Mouse (Mus musculus) left cerebral cortex, adult 18-20 months (tissue): ENCODE results near the gene Ankrd36. TPM values are rescaled to one million over a fixed set of nuclear protein-coding genes. Genes with fewer than 3 reads are reported as not detected.
A peak's percentile ranks its signal among the peaks of the same experiment; 100 is the strongest.
"Not testable (repeated sequence)": the region's sequence is repeated elsewhere in the genome, so short reads cannot be mapped to it uniquely, and the experiment has no call there.

Source experiments
- DNase-seq, 2 experiments: peaks; one replicate each; pipeline ENCODE4 v3.0.0; 2021 to 2022; ENCODE audit warnings: low spot score in 2 of 2, mixed read lengths in 1 of 2
- total RNA-seq, 2 experiments: library from RNA; stranded (reverse); gene quantifications; 2 replicates each; pipeline ENCODE4 v1.2.3; 2021

Ankrd36 gene
- total RNA-seq, 2 experiments from 2014 or later, result not detected

DNA sequence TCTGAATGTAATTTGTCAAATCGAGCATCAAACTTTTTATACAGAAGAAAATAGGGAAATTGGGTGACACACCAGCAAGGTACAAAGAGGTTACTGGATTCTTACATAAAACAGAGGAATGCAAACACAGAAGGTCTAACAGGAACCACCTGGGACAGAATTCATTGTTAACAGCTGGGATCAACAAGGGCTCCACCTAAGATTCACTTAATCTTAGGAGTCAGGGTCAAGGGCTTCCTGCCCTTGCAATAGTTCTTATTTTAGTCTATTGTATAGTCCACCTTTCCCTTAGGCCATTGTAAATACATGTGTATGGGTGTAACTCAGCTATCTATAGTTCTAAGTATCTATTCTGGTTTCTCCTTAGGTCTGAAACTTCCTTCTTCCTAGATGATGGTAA, 24.8 kb upstream of the Ankrd36 start:
- not testable (repeated sequence) for DNase-seq

DNA sequence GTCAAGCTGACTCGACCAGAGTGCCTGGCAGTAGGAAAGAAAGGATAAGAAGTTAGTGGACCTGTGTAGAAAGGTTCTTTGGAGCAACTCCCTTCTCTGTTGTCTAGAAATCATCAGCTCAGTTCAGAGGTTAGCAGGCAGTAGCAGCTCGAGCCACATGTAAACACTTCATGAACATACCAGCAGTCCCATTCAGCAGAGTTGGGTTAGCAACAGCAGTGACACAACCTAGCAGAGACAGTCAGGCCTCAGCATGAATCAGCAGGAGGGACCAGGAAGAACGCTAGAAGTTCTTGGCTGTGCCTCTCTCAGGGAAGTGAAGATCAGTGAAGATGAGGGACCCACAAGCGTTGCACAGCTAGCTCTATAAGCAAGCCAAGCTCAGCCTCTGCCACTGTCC, 24.0 kb upstream of the Ankrd36 start:
- DNase-seq, result no peak

DNA sequence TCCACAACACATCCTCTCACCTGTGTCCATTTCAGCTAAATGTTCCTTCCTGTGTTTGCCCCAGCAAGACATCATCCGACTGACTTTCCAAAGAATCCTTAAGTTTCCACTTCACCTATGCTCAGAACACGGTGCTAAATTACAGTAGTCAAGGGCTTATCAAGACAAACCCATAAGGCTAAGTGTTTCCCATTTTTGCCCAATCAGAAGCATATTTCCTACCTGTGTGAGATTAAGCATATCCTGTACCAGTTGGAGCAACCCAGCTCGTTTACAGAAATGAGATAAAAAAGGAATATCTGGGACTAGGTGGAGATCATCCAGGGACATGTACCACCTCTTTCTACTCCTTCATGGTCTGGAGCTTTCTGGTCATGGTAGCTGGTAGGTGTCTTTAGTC, 22.8 kb upstream of the Ankrd36 start:
- no peak for DNase-seq

DNA sequence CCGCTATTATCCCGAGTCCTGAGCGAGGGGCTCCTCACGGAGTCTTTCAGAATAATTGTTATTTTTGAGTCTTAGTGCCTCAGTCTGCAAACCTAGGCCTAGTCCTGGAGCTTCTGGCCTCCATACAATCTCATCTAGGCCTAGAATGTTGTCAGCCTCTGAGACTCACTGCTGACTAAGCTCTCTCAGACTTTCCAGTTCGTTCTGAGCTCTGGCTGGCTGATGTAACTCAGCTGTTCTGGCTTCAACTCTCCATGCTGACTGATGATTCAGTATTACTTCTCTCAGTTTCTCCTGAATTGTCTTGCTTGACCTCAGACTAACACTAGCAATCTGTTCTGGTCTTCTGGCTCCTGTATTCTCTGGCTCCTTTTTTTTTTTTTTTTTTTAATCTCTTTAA, 18.1 kb upstream of the Ankrd36 start:
- no peak for DNase-seq

DNA sequence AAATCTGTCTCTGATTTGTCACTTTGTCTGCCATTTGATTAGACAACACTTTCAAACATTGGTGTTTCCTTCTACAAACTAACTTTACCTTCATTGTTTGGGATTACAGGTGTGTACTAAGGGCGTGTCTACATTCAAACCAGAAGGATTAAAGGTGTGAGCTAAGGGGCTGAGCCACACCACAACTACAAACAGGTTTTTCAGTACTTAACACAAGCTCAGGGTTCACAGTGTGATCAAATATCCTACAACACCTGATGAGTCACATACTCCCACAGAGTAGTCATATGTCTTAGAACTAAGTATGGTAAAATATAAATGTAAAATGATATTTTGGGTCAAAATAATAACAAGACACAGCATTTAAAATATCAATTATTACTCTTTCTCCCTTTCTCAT, 17.6 kb upstream of the Ankrd36 start:
- DNase-seq, result no peak

DNA sequence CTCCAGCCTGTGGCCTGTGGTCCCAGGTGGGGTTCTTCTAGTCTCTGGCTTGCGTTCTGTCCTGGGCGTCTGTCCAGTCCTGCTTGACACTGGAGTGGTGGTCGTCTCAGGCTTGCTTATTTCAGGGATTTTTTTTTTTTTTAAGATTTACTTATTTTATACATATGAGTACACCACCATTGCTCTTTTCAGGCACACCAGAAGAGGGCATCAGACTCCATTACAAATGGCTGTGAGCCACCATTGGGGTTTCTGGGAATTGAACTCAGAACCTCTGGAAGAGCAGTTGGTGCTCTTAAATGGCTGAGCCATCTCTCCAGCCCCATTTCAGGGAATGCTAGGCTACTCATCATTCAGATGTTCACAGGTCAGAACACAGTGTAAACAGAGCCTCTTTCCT, 9.2 kb upstream of the Ankrd36 start:
- no peak for DNase-seq

DNA sequence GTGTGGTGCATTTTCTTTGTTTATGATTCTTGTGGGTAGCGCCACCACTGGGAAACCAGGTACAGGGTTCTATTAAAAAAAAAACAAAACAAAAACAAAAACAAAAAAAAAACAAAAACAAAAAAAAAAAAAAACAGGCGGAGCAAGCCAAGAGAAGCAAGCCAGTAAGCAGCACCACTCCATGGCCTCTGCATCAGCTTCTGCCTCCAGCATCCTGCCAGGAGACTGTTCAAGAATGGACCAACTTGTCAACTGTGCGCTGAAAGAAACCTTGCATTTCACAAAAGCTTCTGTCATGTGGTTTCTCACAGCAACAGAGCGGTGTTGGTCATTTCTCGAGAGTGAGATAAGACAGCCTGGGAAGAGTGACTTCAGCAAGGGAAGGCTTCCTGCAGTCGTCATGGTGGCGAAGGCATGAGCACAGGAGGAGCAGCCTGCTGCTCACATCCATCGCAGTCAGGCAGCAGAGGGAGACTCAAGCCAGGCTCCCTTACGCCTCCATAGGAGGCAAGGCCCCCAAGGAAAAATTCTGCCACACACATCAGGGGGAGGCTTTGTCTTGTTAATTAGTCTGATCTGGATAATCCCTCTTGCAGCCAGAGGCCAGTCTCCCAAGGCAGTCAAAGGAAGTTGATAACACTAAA, 6.7 kb upstream of the Ankrd36 start:
- no peak for DNase-seq

DNA sequence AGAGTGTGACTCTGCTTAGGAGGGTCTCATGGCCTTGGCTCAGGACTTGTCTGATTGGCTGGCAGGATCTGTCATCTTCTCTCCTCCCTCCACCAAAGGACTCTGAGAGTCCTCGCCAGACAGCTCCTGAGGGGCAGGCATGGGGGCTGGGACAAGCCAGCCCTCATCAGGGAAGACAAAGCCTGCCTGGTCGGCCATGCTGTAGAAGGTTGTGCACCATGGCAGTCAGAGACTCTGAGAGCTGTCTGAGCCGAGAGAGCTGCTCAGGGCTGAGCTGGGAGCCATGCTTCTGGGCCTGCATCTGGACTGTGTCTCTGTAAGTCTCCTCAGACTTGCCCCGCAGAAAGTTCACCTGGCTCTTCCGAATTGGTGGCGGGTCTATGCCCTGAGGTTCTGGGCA, 5.6 kb upstream of the Ankrd36 start:
- DNase-seq, result no peak

DNA sequence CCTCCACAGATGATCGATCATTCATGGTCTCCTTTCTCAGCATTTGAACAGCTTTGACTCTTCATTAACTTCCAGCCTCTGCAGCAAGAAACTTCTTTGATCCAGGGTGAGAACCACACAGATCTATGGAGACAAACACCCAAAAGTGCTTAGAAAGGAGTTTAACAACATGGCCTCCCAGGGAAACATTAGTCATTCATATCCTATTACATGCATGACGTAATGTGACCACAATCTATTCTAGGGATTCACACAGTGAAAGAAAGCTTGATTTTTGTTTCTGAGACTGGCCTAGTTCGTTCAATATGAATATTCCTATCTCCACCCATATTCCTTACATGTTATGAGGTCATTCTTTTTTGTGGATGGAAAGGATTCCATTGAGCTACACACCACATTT, 3.9 kb upstream of the Ankrd36 start:
- no peak for DNase-seq

DNA sequence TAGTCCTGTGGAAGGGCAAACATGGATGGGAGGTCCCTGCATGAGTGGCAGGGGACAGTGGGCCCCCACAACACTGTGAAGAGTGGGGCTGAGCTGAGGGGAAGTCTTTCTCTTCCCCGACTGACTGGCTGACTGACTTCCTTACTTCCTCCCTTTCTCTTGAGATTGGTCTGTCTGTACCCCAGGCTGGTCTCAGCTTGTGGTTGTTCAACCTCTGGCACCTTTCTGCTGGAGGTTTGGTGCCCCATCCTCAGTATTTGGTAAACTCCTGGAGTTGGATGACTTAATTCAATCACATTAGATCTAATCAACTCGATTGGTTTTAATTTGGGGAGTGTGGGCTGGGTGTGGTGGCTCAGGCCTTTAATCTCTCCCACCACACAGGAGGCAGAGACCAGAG, 3.0 kb upstream of the Ankrd36 start:
- DNase-seq, result no peak

DNA sequence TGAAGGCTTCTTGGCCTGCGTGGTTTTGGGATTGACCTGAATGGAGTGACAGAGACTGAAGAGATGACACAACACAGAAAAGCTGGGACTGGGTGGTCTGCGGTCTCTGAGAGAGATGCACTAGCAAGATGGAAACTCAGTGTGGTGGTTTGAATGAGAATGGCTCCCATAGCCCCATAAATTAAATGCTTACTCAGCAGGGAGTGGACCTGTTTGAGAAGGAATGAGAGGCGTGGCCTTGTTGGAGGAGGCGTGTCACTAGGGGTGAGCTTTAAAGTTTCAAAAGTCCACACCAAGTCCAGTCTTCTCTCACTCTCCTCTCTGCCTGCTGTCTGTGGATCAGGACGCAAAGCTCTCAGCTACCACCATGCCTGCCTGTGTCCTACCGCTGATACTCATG, 1.8 kb upstream of the Ankrd36 start:
- DNase-seq, result no peak

DNA sequence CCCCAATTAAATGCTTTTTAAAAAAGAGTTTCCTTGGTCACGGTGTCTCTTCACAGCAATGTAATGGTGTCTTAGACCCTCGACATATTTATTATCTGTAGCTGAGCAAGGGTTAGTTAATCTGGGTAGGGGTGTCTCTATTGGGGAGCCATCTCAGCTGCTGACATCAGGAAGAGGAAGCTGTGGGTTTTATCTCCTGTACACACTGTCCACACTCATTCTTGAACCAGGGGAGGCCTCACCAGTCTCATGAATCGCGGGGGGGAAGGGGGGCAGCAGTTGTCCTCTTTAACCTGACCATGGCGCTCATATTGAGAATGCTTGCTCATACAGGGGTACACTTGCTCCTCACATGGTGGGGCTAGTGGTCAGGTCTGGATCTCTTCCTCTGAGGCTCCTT, 1.4 kb upstream of the Ankrd36 start:
- no peak for DNase-seq

DNA sequence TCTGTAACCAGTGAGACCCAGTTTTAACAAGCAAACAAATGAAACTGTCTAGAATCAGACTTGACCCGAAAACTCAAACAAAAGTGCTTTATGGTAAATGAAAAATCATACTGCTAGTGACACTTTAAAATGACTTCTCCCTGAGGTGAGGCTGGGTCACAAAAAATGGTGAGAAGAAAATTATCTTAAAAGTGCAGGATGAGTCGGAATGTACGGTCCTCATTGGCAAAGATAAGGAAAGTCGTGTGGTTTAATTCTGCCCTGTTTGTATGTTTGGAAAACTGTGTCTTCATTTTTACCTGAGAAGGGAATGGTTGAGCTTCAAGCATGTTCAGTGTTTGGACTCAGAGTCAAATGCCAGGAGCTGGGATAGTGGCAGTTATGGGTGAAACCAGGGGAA, 2.4 kb downstream of the Ankrd36 start:
- no peak for DNase-seq

DNA sequence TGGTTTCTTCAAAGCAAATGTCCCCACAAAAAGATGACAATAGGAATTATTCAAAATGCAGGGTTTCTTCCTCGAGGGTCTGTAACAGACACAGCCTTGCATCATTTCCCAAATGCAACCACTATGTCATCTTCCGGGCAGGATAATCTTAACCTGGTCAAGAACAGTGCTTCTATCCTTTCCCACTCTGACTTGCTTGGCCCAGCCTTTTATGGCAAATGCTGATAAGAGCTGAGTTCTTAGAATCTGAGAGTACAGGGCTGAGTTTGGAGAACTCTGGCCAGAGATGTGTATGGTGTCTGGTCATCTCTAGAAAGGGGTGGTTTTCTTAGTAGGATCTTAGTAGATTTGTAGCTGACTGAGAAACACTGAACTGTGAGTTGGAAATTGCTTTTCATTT, 4.3 kb downstream of the Ankrd36 start:
- no peak for DNase-seq

DNA sequence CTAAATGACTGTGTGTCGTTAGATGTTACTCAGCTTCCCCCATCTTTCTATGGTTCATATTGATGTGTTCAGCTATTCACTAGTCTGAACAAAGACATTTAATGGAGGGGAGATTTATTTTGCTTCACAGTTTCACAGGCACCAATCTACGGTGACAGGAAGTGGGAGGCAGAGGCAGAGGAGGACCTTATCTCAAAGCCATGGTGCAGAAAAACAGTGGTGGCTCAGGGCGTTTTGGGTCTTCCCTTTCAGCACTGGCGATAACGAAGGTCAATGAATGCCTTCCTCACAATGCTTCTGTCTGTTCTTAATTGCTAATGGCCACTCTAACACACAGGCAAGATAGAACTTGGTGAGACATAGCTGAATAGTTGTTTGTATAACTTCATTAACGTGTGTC, 5.6 kb downstream of the Ankrd36 start:
- no peak for DNase-seq

DNA sequence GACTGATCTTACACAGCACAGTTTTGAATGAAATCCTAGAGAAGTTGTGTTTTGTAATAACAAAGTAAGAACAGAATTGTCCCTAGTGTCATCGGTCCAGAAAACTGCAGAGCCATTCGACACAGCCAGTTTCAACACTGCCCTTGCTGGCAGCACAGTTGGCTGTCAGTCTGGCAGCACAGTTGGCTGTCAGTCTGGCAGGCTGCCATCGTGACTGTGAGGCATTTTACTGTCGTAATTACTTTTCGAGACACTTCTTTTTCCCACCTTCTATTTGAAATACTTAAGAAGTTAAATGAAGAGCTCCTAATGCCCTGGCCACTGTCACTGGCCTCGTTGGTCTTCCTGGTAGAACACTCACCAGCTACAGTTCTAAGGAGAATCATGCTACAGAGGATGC, 22.9 kb downstream of the Ankrd36 start:
- DNase-seq, result peak; percentile 22 to 24

DNA sequence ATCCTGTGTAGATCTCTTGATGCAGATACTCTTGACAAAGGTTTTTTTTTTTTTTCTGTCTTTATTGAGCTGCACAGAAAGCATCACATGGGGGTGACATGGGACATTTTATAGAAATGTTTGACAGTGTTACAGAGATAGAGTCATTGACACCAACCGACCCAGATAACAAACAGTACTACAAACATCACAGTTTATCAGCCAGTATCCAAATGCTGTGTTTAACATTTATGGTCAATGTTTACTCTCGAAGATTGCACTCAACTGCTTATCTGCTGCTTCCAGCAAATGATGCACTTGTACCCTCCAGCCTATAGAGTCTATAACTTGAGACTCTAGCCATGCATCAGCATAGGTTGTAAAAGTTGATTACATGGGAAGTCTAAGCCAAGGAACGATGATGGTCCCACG, 25.9 kb downstream of the Ankrd36 start:
- no peak for DNase-seq

DNA sequence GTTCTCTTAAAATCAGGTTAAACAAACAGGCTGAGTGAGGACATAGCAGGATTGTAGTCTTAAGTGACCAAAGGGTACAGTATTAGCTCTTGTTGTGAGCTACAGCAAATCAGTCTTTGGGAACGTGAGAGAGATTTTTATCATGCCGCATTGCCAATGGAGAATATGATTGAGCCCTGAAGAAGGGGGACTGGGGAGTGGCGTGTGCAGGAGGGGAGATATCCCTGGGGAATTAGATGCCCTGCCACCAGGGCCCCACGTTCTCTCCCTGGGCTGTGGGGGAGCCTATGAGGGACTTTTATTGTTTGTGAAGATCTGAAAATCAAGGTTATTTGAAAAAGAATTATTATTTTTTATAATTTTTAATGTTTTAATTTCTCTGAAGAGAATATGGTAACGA, 26.3 kb downstream of the Ankrd36 start:
- no peak for DNase-seq

DNA sequence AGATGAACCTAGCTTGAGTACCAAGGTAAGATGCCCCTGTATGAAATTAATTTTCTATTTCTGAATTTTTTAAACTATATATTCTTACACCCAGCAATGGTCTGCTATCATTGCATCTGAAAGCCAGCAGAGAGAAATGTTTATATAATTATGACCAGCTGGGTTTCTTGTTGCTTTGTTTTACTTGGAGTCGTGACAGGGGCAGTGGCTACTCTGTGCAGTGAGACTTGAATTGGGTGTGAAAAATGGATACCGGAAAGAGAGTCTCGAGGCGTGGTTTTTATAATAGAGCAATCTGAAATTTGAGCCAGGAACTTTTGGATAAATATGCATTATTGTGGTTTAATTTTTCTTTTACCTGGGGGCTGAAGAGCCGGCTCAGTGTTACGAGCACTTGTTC, 27.3 kb downstream of the Ankrd36 start:
- DNase-seq, result no peak

DNA sequence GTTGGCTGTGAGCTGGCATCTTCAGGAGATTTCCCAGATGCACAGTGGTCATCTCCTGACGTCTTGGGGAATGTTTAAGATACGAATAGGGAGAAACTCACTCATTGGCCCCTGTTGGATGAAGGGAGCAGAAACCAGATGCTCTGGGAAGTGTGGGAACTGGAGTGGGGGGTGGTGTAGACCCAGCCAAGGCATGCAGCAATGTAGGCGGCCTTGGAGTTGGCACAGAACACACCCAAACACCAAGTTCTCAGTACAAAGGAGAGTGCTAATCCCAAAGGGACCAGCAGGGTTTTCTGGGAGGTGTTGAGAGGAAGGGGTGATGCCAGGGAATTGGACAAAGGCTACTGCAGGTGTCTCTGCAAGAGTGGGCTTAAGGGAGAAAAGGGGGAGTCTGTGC, 35.9 kb downstream of the Ankrd36 start:
- DNase-seq, result peak in 1 of 2 experiments; percentile 22

DNA sequence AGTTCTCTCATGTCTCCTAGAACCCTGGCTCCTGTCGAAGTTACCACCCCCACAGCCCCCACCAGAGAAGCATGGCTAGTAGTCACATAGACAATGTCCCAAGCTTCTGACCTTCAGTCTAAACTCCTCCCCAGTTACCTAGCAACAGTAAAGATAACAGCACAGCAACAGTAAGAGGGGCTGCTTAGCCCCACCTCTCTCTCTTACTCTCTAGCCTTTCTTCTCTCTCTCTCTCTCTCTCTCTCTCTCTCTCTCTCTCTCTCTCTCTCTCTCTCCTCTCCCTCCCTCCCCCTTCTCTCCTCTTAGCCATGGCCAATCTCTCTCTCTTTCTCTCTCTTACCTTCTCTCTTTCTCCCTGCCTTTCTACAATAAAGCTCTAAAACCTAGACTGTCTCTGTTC, 42.4 kb downstream of the Ankrd36 start:
- not testable (repeated sequence) for DNase-seq

DNA sequence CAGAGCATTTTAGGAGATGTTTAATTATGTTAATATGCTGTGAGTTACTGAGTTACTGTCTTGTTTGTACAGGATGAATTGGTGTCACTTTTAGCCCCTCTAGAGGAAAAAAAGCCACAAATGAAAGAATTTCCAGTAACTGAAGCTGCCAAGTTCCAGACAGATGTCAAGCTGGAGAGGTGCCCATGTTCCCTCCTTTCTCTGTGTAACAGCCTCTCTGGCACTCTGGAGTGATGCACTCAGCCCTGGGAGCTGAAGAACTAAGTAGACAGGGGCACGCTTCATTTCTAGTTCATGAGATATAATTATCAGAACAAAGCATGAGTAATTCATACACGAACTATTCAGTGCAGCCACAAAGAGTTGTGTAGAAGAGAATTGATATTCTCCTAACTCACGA, 45.0 kb downstream of the Ankrd36 start:
- DNase-seq, result no peak

DNA sequence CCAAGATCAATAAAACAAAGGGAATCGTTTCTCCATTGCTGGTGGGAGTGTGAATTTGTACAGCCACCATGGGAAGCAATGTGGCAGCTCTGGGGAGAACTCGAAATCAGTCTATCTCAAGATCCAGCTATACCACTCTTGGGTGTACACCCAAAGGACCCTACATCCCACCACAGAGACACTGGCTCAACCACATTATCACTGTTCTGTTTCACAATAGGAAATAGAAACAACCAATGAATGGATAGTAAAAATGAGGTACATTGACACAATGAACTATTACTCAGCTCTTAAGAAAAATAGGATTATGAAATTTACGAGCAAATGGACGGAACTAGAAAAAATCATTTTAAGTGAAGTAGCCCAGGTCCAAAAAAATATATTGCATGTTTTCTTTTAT, 55.6 kb downstream of the Ankrd36 start:
- DNase-seq, result no peak

DNA sequence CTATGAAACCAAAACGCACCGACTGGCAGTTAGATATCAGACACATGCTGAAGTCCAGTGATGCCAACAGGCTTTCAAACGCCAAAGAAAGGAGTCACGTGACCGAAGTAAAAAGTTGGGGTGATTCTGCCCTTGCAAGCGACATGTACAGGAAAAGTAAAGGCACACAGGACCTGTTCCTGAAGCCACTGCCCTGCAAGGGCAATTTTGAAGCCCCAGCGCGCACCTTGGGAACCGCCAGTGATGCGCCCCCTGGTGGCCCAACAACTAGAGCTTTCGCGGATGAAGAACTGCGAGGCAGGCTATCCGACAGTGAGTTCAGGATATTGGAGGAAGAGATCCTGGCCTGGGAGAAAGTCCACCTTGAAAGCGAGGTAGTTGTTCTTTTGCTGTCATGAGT, 59.5 kb downstream of the Ankrd36 start:
- DNase-seq, result peak; percentile 45 to 61
